In the genomic region with DNA sequence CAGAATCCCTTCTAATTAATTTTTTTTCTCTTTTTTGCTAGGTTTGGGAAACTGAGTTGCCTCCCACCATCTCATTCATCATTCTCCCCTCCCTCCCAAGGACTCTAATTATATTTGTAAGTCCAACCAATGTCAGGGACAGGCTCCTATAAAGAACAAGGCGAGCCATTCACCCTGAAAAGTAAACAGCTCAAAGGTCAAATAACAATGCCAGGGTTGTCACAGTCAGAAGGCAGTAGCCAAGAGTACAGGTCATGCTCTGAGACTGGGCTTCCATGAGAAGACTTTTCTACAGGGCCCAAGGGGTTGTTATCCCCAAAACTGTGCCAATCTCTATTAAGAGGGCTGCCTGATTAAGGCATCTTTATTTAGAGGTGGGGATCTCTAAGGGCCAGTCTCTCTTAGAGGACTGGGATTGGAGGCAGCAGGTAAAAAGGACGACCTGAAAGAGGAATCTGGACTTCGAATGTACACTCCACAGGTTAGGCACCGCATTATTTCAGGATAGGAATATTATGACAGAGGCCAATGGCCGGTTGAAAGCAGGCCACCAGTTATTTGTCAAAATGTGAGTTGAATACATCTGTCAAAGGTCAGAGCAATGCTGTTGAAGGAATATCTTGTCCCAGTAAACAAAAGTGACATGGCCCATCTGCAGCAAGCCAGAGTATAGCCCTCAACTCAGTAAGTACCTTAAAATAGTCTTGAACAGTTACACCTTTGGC, we compare ENCODE assay signal across 20 mouse cellular contexts. TPM values are rescaled to one million over a fixed set of nuclear protein-coding genes. Genes with fewer than 3 reads are reported as not detected.
DNase-seq lines count a peak whose midpoint lies in the region; ATAC-seq and TF ChIP-seq lines count a peak whose summit lies in the region.
"Had no signal": no experiment of that assay in that cellular context is flagged by ENCODE, and none has a peak within 500 bp of the region (broad histone marks: within the 10 kb centered on the region; RNA-seq: fewer than 3 reads in every experiment).

A gene (plus strand): TSS at position 635 of the 725 bp plus-strand sequence.

- H3K9me3 ChIP-seq in liver, embryonic 16.5 days (replicated peaks; ENCODE audit: control insufficient read depth, low read length): no peaks in the 10 kb centered on the region
- H3K9me3 ChIP-seq: forebrain, embryonic 13.5 days; G1E; heart, embryonic 12.5 days; midbrain, embryonic 15.5 days had no signal

- DNase-seq in kidney, adult 2 months: peak; percentile 71
- DNase-seq in kidney, adult 18-20 months: no peak
- no peak for DNase-seq in liver
- DNase-seq in gastrocnemius, postnatal 36 days: no peak
- DNase-seq in yolk sac, embryonic 10.5 days (ENCODE audit: low spot score): peak; percentile 37
- no peak for DNase-seq in adrenal gland, postnatal 36 days
- DNase-seq in adrenal gland, adult 18-20 months (ENCODE audit: low spot score in 2 of 2): no peak
- DNase-seq: adrenal gland, postnatal 14 days; B cell, adult 2 months; cerebellum, adult 9-11 months; embryo, embryonic 11 days; heart, postnatal 4 days; lung, embryonic 14.5 days; thymus, adult 18-20 months had no signal

- H3K4me2 ChIP-seq in liver, embryonic 16.5 days (ENCODE audit: low read depth, low read length): no peak within 1 kb of the TSS
- H3K4me2 ChIP-seq: forebrain, embryonic 13.5 days; heart, embryonic 12.5 days; lung, embryonic 14.5 days; midbrain, embryonic 15.5 days had no signal

- TF ChIP-seq POLR2A in kidney, adult 2 months (IDR thresholded peaks at IDR 0.05; ENCODE audit: low read depth, low read length): no peak

- 75% methylated on average over 5 of the region's 5 CpGs for WGBS in kidney, adult 2 months
- 44% methylated on average over 5 of the region's 5 CpGs for WGBS in liver, embryonic 16.5 days (ENCODE audit: insufficient replicate concordance)

- TF ChIP-seq CTCF in kidney, adult 2 months (conservative IDR thresholded peaks at IDR 0.05; ENCODE audit: insufficient read depth, insufficient read length, low read depth, low read length): no peak

- H3K4me3 ChIP-seq in kidney, adult 2 months (ENCODE audit: insufficient read depth, low read depth, low read length): no peak within 1 kb of the TSS
- no peak within 1 kb of the TSS for H3K4me3 ChIP-seq in liver, embryonic 16.5 days (ENCODE audit: low read depth, low read length)
- H3K4me3 ChIP-seq: forebrain, embryonic 13.5 days; heart, embryonic 12.5 days; left cerebral cortex, adult 2 months; midbrain, embryonic 15.5 days had no signal

- intact Hi-C loops in gastrocnemius, postnatal 36 days (cut with DNase I): no loop called here

- peaks cover 3% of the 10 kb centered on the region; the same call in 1 of the 2 replicates for H3K4me1 ChIP-seq in kidney, adult 2 months (ENCODE audit: control insufficient read depth, insufficient read depth, low read length)
- peaks cover 5% of the 10 kb centered on the region; the same call in 1 of the 2 replicates for H3K4me1 ChIP-seq in liver, embryonic 16.5 days (ENCODE audit: control insufficient read depth, low read depth, low read length)

- no peak within 1 kb of the TSS; the same call in 1 of the 2 replicates for H3K27ac ChIP-seq in kidney, adult 2 months (ENCODE audit: insufficient read depth, low read depth, low read length)
- H3K27ac ChIP-seq in liver, embryonic 16.5 days (ENCODE audit: low read length): no peak within 1 kb of the TSS
- H3K27ac ChIP-seq: forebrain, embryonic 13.5 days; left cerebral cortex, adult 2 months; midbrain, embryonic 15.5 days had no signal

- no peak within 1 kb of the TSS for H3K9ac ChIP-seq in liver, embryonic 16.5 days (ENCODE audit: low read depth, low read length)
- H3K9ac ChIP-seq: forebrain, embryonic 13.5 days; heart, embryonic 12.5 days; lung, embryonic 14.5 days; midbrain, embryonic 15.5 days had no signal

- peak; percentile 68 for ATAC-seq in liver, embryonic 16.5 days (ENCODE audit: low read depth)
- ATAC-seq: forebrain, embryonic 13.5 days; midbrain, embryonic 15.5 days had no signal

- no peaks in the 10 kb centered on the region for H3K36me3 ChIP-seq in kidney, adult 2 months (ENCODE audit: control insufficient read depth, insufficient read depth, low read length)
- H3K36me3 ChIP-seq in liver, embryonic 16.5 days (ENCODE audit: control insufficient read depth, insufficient read depth): no peaks in the 10 kb centered on the region
- H3K36me3 ChIP-seq: G1E; heart, embryonic 12.5 days; midbrain, embryonic 15.5 days had no signal

- 0 out of 2 replicates have a peak, but pooled peaks cover 1% of the 10 kb centered on the region for H3K27me3 ChIP-seq in kidney, adult 2 months (replicated peaks; ENCODE audit: control insufficient read depth, insufficient read depth, low read length)
- peaks cover 28% of the 10 kb centered on the region for H3K27me3 ChIP-seq in liver, embryonic 16.5 days (ENCODE audit: control insufficient read depth, insufficient read depth, low read depth, low read length)
- H3K27me3 ChIP-seq: forebrain, embryonic 13.5 days; heart, embryonic 12.5 days; midbrain, embryonic 15.5 days had no signal

RNA-seq across cellular contexts. Expression of the gene that starts here (rescaled TPM):
- 0.14 and 0.34 TPM in 2 replicates for polyA plus RNA-seq in kidney, adult 2 months (2012; rRNA removed)
- 0.17 TPM in 1 of 2 replicates, not detected in the other for polyA plus RNA-seq in liver, embryonic 16.5 days (2015; fragmentation: Nextera tagmentation; extraction: Ambion mirVana)
- total RNA-seq in gastrocnemius, postnatal 36 days (2021): 10 to 100 TPM; 57.5 to 64.5 TPM
- total RNA-seq in adrenal gland, postnatal 36 days (2021): under 1 TPM; 0.69 to 0.83 TPM
- 1 to 10 TPM in 1 of 2 experiments, under 1 TPM in 1; 0.58 to 1.4 TPM for total RNA-seq in adrenal gland, adult 18-20 months (2021)
- polyA plus RNA-seq: G1E; heart, embryonic 12.5 days; lung, embryonic 14.5 days had no signal

Comparison
In these comparisons a context has a peak if more than half of its experiments do, and no peak if none do; other contexts are left out.
1. RNA of the gene that starts here (total RNA-seq): 57.5 to 64.5 TPM in gastrocnemius, postnatal 36 days; 0.58 to 1.4 TPM in adrenal gland, adult 18-20 months and 0.69 to 0.83 TPM in adrenal gland, postnatal 36 days; every median in the first group is over 10 times any median in the second.
2. Peak in DNase-seq in kidney, adult 2 months; RNA of the gene not detected or under 1 TPM.
3. Peak in ATAC-seq in liver, embryonic 16.5 days; RNA of the gene not detected or under 1 TPM.